Mouse (Mus musculus) kidney, adult 2 months (tissue): ENCODE results near the gene F11r.

Experiments used
- CTCF ChIP-seq: fragments of 200-500 bp; conservative IDR thresholded peaks from 2 replicates; pipeline ENCODE4 v1.5.1; 2011; ENCODE audit warnings: low read depth, mild to moderate bottlenecking, control low read depth, low read length, moderate library complexity, mixed read lengths; ENCODE audit not compliant: insufficient read depth, insufficient read length
- POLR2A ChIP-seq: fragments of 200-500 bp; IDR thresholded peaks from one replicate; pipeline ENCODE4 v1.6.1; 2011; ENCODE audit warnings: low read depth, low read length, control low read depth

DNA sequence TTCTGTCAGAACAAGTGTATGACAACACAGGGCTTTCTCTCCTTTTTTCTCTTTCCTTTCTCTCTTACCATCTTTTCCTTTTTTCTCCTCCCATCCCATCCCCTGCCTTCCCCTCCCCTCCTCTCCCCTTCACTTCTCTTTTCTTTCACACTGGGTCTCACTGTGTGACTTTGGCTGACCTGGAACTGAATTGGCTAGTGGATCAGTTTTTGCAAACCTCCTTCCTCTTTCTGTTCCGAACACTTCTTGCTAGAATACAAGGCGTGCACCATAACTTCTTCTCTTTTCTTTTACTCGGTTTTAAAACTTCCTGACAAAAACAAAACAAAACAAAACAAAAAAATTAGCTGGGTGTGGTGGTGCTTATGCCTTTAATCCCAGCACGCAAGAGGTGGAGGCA, 29.2 kb downstream of the F11r start:
- no peak for TF ChIP-seq CTCF
- TF ChIP-seq POLR2A = no peak
